Mouse (Mus musculus) cortical plate, adult 2 months (tissue): ENCODE results near the gene Clca3a2.

Experiments
- CTCF ChIP-seq: fragments of 200-500 bp; IDR thresholded peaks from 2 replicates; pipeline ENCODE4 v1.5.1; 2011; ENCODE audit warnings: mild to moderate bottlenecking, control low read depth, low read length; ENCODE audit not compliant: insufficient read depth; ENCODE audit errors: extremely low read depth
- POLR2A ChIP-seq: fragments of 200-500 bp; IDR thresholded peaks from 2 replicates; pipeline ENCODE4 v1.6.1; 2011; ENCODE audit warnings: mild to moderate bottlenecking, low read length, control low read depth; ENCODE audit not compliant: insufficient read depth; ENCODE audit errors: extremely low read depth

GRCm38 (mm10) chr3:144820632-144821031 is 1.3 kb upstream of the Clca3a2 start:
- TF ChIP-seq POLR2A (no peak), CTCF (no peak)
